Mouse (Mus musculus): ENCODE results near the gene Cnnm1. TPM values are rescaled to one million over a fixed set of nuclear protein-coding genes. Genes with fewer than 3 reads are reported as not detected.

Cnnm1 gene
- total and polyA plus RNA-seq, 3 experiments, result 2.8 to 14.5 (median 2.8) TPM

Other genes with a start within 250 kb of the Cnnm1 start
- not detected in 2 replicates for gene Hpse2, start 52.1 kb upstream of the Cnnm1 start, total RNA-seq (2014; fragmentation: Nextera tagmentation)
- gene Hpse2, start 52.1 kb upstream of the Cnnm1 start, total RNA-seq (2017), result 0.16 and 0.17 TPM in 2 replicates
- not detected in 2 replicates for gene Hpse2, start 52.1 kb upstream of the Cnnm1 start, polyA plus RNA-seq (2012)
- gene Got1, start 84.2 kb downstream of the Cnnm1 start, total RNA-seq (2014; fragmentation: Nextera tagmentation), result 44.6 and 57.9 TPM in 2 replicates
- gene Got1, start 84.2 kb downstream of the Cnnm1 start, total RNA-seq (2017), result 50.8 and 60.3 TPM in 2 replicates
- 9.8 and 12.7 TPM in 2 replicates for gene Got1, start 84.2 kb downstream of the Cnnm1 start, polyA plus RNA-seq (2012)
- not detected in 2 replicates for gene Nkx2-3, start 171.9 kb downstream of the Cnnm1 start, total RNA-seq (2014; fragmentation: Nextera tagmentation)
- 0.05 and 0.12 TPM in 2 replicates for gene Nkx2-3, start 171.9 kb downstream of the Cnnm1 start, total RNA-seq (2017)
- not detected in 2 replicates for gene Nkx2-3, start 171.9 kb downstream of the Cnnm1 start, polyA plus RNA-seq (2012)
- 20.0 and 31.5 TPM in 2 replicates for gene Slc25a28, start 234.4 kb downstream of the Cnnm1 start, total RNA-seq (2014; fragmentation: Nextera tagmentation)
- gene Slc25a28, start 234.4 kb downstream of the Cnnm1 start, total RNA-seq (2017), result 32.2 and 39.9 TPM in 2 replicates
- gene Slc25a28, start 234.4 kb downstream of the Cnnm1 start, polyA plus RNA-seq (2012), result 48.4 and 52.3 TPM in 2 replicates
- 19.9 and 21.1 TPM in 2 replicates for gene Entpd7, start 249.2 kb downstream of the Cnnm1 start, total RNA-seq (2014; fragmentation: Nextera tagmentation)
- gene Entpd7, start 249.2 kb downstream of the Cnnm1 start, total RNA-seq (2017), result 5.7 and 6.6 TPM in 2 replicates
- 1.8 and 2.2 TPM in 2 replicates for gene Entpd7, start 249.2 kb downstream of the Cnnm1 start, polyA plus RNA-seq (2012)

Data from G1E (cell line).